Mouse (Mus musculus) hindbrain, embryonic 16.5 days (tissue): Measurements from ENCODE around the gene Edem3. TPM values are rescaled to one million over a fixed set of nuclear protein-coding genes. Genes with fewer than 3 reads are reported as not detected.
A peak's percentile ranks its signal among the peaks of the same experiment; 100 is the strongest.
"Not testable (repeated sequence)": the region's sequence is repeated elsewhere in the genome, so short reads cannot be mapped to it uniquely, and the experiment has no call there.

ENCODE experiments used
- ATAC-seq: fragments of 200-750 bp; cut with Nextera tagmentation; 2 replicates; pipeline ENCODE4 v1.8.0; 2017; ENCODE audit warnings: moderate TSS enrichment, moderate library complexity
- H3K27ac ChIP-seq: fragments of 300-500 bp; sonication (generic); 2 replicates; pipeline ENCODE4 v1.5.1; 2014; ENCODE audit warnings: low read depth, mild to moderate bottlenecking, control low read depth, low read length, moderate library complexity
- H3K27me3 ChIP-seq: fragments of 300-500 bp; sonication (generic); replicated peaks from 2 replicates; pipeline ENCODE4 v1.6.1; 2014; ENCODE audit warnings: low read length; ENCODE audit not compliant: control insufficient read depth, insufficient read depth
- H3K36me3 ChIP-seq: fragments of 300-500 bp; sonication (generic); 2 replicates; pipeline ENCODE4 v1.6.1; 2014; ENCODE audit warnings: mild to moderate bottlenecking, low read length, moderate library complexity, mixed read lengths; ENCODE audit not compliant: control insufficient read depth, insufficient read depth
- H3K4me1 ChIP-seq: fragments of 300-500 bp; sonication (generic); 2 replicates; pipeline ENCODE4 v1.6.1; 2014; ENCODE audit warnings: low read depth, low read length; ENCODE audit not compliant: control insufficient read depth, insufficient read depth
- H3K4me2 ChIP-seq: fragments of 300-500 bp; sonication (generic); 2 replicates; pipeline ENCODE4 v1.6.1; 2014; ENCODE audit warnings: mild to moderate bottlenecking, low read length, control low read depth, moderate library complexity
- H3K4me3 ChIP-seq: fragments of 300-500 bp; sonication (generic); 2 replicates; pipeline ENCODE4 v1.5.1; 2014; ENCODE audit warnings: mild to moderate bottlenecking, low read length, control low read depth, moderate library complexity
- H3K9ac ChIP-seq: fragments of 300-500 bp; sonication (generic); 2 replicates; pipeline ENCODE4 v1.6.1; 2014; ENCODE audit warnings: low read depth, mild to moderate bottlenecking, control low read depth, low read length, moderate library complexity
- H3K9me3 ChIP-seq: fragments of 300-500 bp; sonication (generic); 2 replicates; pipeline ENCODE4 v1.6.1; 2014; ENCODE audit warnings: mild to moderate bottlenecking, low read length, moderate library complexity; ENCODE audit not compliant: control insufficient read depth
- WGBS: fragments of 180-500 bp; shearing (Covaris S2); extraction: QIAGEN DNeasy Blood & Tissue Kit; methylation state at CpG from one replicate; pipeline ENCODE4 v1.1.7; 2014; 5-methylcytosine and 5-hydroxymethylcytosine counted together
- polyA plus RNA-seq: library from polyadenylated mRNA; unstranded; fragments of >200 nt; fragmentation: Nextera tagmentation; extraction: Ambion mirVana; gene quantifications from 2 replicates; pipeline ENCODE4 v1.2.1, GENCODE M21; 2015

The Edem3 gene
- polyA plus RNA-seq, 1 experiment from 2014 or later, result 15.3 TPM

DNA sequence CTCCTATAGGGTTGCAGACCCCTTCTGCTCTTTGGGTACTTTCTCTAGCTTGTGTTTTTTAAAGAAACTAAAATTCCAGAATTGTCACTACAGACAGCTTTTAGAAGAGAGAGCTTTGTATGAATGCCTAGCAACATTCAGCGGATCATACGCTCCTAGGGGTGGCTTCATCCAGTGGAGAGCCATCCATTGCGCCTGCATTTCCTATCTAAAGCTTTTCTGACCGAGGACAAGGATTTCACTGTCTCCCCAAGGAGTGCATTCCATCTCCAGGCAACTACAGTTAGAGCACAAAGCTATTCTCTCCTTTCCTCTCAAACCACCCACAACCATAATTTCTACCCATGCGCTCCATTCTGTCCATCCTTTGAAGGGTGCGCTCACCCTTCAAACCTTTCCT is 28.8 kb upstream of the Edem3 start:
- H3K4me1 ChIP-seq, result no peaks in the 10 kb centered on the region
- no peak overlapping the region for H3K9ac ChIP-seq
- no peak for ATAC-seq
- no peaks in the 10 kb centered on the region for H3K36me3 ChIP-seq
- H3K27ac ChIP-seq, result no peak overlapping the region
- H3K27me3 ChIP-seq, result no peaks in the 10 kb centered on the region
- no peak overlapping the region for H3K4me2 ChIP-seq
- H3K4me3 ChIP-seq, result no peak overlapping the region
- 60% methylated on average over 6 of the region's 6 CpGs for WGBS
- H3K9me3 ChIP-seq, result no peaks in the 10 kb centered on the region

DNA sequence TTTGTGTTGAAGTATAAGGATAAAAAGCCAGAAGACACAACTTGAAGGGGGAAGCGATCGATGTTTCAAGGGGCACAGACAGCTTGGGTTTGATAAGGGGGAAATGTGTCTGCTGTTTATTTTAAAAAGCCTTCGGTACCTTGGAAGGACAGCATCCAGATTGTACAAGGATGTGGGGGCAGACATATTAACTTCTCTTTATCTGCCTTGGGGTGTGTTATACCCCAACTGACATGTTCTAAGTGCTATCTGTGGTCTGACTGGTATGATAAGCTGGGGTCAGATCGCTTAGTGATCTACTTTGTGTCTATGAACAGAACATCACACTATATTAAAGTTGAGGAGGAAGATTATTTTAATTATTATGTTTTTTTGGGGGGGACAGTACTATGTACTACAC is 27.0 kb upstream of the Edem3 start:
- no peaks in the 10 kb centered on the region for H3K9me3 ChIP-seq
- no peak for ATAC-seq

DNA sequence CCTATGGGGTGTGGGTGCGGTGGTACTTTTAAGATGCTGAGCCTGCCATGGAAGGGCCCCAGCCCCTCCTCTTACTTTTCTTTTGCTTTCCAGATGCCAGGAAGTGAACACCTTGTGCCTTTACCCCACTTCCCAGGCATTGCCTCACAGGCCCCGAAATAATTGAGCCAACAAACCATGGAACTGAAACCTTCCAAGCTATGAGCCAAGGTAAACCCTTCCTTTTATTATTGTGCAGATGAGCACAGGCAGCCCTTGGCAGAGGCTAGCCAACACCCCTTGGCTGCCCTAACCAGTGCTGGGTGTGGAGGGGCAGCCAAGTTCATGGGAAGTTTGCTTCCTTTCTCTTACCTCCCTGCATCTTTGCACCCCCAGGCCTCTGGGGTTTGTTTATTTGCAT is 18.0 kb upstream of the Edem3 start:
- 82% methylated on average over 2 of the region's 2 CpGs for WGBS
- no peaks in the 10 kb centered on the region for H3K27me3 ChIP-seq
- H3K4me1 ChIP-seq, result no peaks in the 10 kb centered on the region
- H3K36me3 ChIP-seq, result no peaks in the 10 kb centered on the region
- no peak overlapping the region for H3K4me3 ChIP-seq
- no peak overlapping the region for H3K4me2 ChIP-seq
- H3K27ac ChIP-seq, result no peak overlapping the region
- H3K9ac ChIP-seq, result no peak overlapping the region
- no peaks in the 10 kb centered on the region for H3K9me3 ChIP-seq
- no peak for ATAC-seq

More for the DNA sequence above, 27.0 kb upstream of the Edem3 start:
- Histone ChIP-seq H3K27me3 (no peaks in the 10 kb centered on the region), H3K4me1 (no peaks in the 10 kb centered on the region), H3K36me3 (no peaks in the 10 kb centered on the region), H3K4me3 (no peak overlapping the region), H3K9ac (no peak overlapping the region), H3K27ac (no peak overlapping the region), H3K4me2 (no peak overlapping the region)
- WGBS, result 93% methylated on average over 4 of the region's 4 CpGs

DNA sequence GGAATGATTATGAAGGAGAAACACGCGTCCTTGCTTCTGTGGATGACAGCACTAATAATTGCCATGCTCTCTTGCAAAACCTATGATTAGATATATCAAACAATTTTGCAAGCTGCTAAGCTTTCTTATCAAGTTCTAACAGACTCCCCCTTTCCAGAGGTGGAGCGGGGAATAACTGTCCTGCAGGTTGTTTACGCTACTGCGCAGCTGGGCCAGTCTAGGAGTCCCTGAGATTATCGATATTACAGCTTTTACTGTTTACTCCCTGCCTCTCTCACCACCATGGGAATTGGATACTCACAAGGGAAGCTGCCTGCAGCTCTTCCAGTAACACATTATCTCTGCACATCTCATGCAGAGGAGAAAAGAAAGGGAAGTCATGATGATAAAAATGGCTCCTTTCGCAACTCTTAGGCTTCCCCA is 14.0 kb upstream of the Edem3 start:
- Histone ChIP-seq H3K27ac (no peak overlapping the region), H3K4me1 (no peaks in the 10 kb centered on the region), H3K4me3 (no peak overlapping the region), H3K36me3 (no peaks in the 10 kb centered on the region), H3K9ac (no peak overlapping the region), H3K4me2 (no peak overlapping the region), H3K27me3 (no peaks in the 10 kb centered on the region), H3K9me3 (no peaks in the 10 kb centered on the region)
- ATAC-seq, result no peak
- 79% methylated on average over 7 of the region's 7 CpGs for WGBS

DNA sequence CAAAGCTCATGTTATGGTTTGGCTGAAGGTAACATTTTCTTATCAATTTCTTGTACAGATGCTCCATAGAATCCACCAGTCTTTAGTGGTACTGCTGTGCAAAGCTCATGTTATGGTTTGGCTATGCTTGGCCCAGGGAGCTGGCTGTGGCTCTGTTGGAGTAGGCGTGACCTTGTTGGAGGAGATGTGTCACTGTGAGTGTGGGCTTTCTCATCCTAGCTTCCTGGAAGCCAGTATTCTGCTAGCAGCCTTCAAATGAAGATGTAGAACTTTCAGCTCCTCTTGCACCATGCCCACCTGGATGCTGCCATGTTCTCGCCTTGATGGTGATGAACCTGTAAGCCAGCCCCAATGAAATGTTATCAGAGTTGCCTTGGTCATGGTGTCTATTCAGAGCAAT is 5.3 kb upstream of the Edem3 start:
- not testable (repeated sequence) for H3K27me3 ChIP-seq, H3K4me1 ChIP-seq, H3K27ac ChIP-seq, ATAC-seq, H3K4me3 ChIP-seq, H3K36me3 ChIP-seq, H3K4me2 ChIP-seq, H3K9ac ChIP-seq, H3K9me3 ChIP-seq
- 100% methylated on average over 2 of the region's 2 CpGs for WGBS

DNA sequence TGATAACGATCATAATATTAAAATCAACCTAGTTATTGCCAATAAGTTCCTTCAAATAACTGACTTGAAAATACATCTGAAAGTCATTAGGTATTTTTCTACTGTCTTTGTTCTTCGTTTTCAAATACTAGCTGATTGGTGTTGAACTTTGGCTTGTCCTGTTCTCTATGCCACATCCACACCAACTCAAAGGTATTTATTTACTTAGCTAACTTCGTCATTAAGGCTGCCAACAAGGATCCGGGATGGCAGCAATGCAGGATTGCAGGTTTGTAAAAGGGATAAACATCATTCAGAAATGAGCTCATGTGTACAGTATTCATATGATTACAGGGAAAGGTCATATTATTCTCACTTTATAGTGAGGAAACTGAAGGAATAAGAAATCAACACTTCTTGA is 2.2 kb upstream of the Edem3 start:
- Histone ChIP-seq H3K27ac (no peak overlapping the region), H3K4me1 (peaks cover 17% of the 10 kb centered on the region), H3K9me3 (no peaks in the 10 kb centered on the region), H3K27me3 (no peaks in the 10 kb centered on the region), H3K9ac (no peak overlapping the region), H3K36me3 (no peaks in the 10 kb centered on the region), H3K4me3 (no peak overlapping the region), H3K4me2 (no peak overlapping the region)
- WGBS, result 85% methylated on average over 4 of the region's 4 CpGs
- ATAC-seq, result no peak

DNA sequence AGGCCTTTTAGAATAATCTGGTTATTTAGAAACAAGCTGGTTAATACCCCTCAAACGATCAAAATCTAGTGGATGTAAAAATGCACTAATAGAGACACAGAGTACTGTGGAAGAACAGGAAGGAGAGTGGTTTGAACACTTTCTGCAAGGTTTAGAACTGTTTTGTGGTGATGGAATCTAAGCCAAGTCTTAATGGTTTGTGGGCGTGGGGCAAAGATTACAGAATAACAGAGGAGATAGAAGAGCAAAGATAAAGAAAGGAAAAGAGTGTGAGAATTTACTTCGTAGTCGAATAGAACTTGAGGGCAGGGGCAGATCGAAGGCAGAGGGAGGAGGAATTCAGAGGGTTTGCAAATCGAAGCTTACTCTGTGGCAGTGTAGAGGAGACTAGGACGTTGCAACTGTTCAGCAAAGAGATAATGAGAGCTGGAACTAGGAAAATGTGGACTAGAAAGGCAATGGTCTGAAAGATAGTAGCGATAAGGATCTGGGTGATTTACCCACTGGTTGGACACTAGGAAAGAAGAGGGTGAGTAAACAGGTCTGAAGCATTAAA is 1.7 kb upstream of the Edem3 start:
- Histone ChIP-seq H3K36me3 (no peaks in the 10 kb centered on the region), H3K27ac (no peak overlapping the region), H3K4me1 (peaks cover 17% of the 10 kb centered on the region), H3K4me3 (no peak overlapping the region), H3K9me3 (no peaks in the 10 kb centered on the region), H3K27me3 (no peaks in the 10 kb centered on the region), H3K4me2 (no peak overlapping the region), H3K9ac (no peak overlapping the region)
- no peak for ATAC-seq
- WGBS, result 88% methylated on average over 8 of the region's 8 CpGs

DNA sequence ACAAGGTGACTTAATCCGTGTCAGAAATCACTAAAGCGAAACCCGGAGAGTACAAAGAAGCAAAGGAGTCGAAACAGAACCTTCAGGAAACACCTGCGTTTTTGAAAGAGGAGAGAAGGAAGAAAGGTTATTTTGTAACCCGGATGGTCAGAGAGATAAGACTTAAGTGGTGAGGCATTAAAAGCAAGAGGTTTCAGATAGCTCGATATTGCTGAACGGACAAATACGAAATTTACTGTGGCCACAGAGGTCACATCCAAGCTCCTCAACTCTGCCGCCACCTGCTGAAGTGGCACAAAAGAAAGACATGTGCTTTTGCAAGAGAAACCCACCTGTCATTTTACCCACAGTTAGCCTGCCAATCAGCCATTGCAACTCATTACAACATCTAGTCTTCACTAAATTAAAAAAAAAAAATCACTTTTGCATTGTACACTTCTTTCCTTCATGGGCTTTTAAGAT is 1.1 kb upstream of the Edem3 start:
- peaks cover 17% of the 10 kb centered on the region for H3K4me1 ChIP-seq
- no peaks in the 10 kb centered on the region for H3K27me3 ChIP-seq
- H3K9ac ChIP-seq, result peak overlapping the region; percentile 53; the same call in 1 of the 2 replicates
- no peak for ATAC-seq
- no peak overlapping the region for H3K27ac ChIP-seq
- H3K4me2 ChIP-seq, result peak overlapping the region; percentile 55
- peak overlapping the region; percentile 86 for H3K4me3 ChIP-seq
- no peaks in the 10 kb centered on the region for H3K9me3 ChIP-seq
- H3K36me3 ChIP-seq, result no peaks in the 10 kb centered on the region
- whole genome bisulfite sequencing, result 83% methylated on average over 10 of the region's 10 CpGs

DNA sequence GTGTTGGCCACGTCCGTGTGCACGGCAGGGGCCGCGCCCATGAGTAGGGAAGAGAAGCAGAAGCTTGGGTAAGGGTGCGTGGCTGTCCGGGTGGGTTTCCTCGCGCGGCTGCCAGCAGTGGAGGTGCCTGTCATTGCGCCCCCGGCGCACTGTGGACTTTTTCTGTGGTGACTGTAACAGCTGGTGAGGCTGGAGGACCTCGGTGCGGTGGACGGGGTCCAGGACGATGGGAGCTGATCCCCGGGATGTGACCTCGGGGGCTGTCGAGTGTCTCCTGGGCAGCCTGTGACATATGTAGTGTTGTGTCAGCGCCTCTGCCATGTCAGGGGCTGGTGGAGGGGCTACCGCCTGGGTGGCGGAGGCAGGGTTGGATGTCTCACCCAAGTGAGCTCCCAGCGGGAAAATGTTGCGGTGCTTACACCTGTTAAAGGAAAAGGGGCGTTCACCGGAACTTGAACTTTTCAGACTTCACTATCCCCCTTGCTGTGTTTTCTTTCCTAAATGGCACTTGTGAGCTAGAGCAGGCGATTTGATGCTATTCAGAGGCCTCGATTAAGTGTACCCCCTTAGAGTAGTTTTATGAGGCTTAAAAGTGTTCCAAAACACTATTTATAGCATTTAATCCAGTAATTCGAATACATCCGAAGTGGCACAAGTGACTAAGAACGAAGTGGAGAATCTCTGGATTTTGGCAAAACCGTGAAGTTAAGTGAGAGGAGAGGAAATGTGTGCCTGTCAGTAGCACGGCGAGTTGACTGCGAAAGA is 671 bp downstream of the Edem3 start:
- 6% methylated on average over 36 of the region's 36 CpGs for WGBS
- ATAC-seq, result no peak
- Histone ChIP-seq H3K4me2 (peak overlapping the region; percentile 93), H3K9me3 (no peaks in the 10 kb centered on the region), H3K9ac (peak overlapping the region; percentile 77), H3K4me1 (peaks cover 17% of the 10 kb centered on the region), H3K27me3 (no peaks in the 10 kb centered on the region), H3K36me3 (no peaks in the 10 kb centered on the region), H3K4me3 (peak overlapping the region; percentile 86), H3K27ac (peak overlapping the region; percentile 87)
